Mouse (Mus musculus) kidney, adult 11 months (tissue): ENCODE data around the gene Erp27.
A peak's percentile ranks its signal among the peaks of the same experiment; 100 is the strongest.

Experiments
- DNase-seq: peaks from one replicate; pipeline ENCODE4 v3.0.0; 2022

Gene Erp27

GRCm38 (mm10) chr6:136903885-136904470 is 18.0 kb downstream of the Erp27 start:
- no peak for DNase-seq

- no peak for DNase-seq
Measured at GRCm38 (mm10) chr6:136902527-136902926, 19.5 kb downstream of the Erp27 start.

GRCm38 (mm10) chr6:136901010-136901409 is 21.0 kb downstream of the Erp27 start:
- no peak for DNase-seq

GRCm38 (mm10) chr6:136900369-136901009 is 21.5 kb downstream of the Erp27 start:
- no peak for DNase-seq

GRCm38 (mm10) chr6:136898954-136899353 is 23.0 kb downstream of the Erp27 start:
- DNase-seq = no peak

- no peak for DNase-seq
Measured at GRCm38 (mm10) chr6:136898222-136898621, 23.8 kb downstream of the Erp27 start.

GRCm38 (mm10) chr6:136897789-136898188 is 24.2 kb downstream of the Erp27 start:
- no peak for DNase-seq

- DNase-seq = peak; percentile 23
Measured at GRCm38 (mm10) chr6:136894532-136895339, 27.2 kb downstream of the Erp27 start.

GRCm38 (mm10) chr6:136892002-136892401 is 30.0 kb downstream of the Erp27 start:
- DNase-seq = no peak

- no peak for DNase-seq
Measured at GRCm38 (mm10) chr6:136889554-136889953, 32.4 kb downstream of the Erp27 start.

GRCm38 (mm10) chr6:136889067-136889466 is 32.9 kb downstream of the Erp27 start:
- DNase-seq = no peak

GRCm38 (mm10) chr6:136887854-136888253 is 34.1 kb downstream of the Erp27 start:
- peak; percentile 59 for DNase-seq

GRCm38 (mm10) chr6:136884766-136885165 is 37.2 kb downstream of the Erp27 start:
- DNase-seq = peak; percentile 47

GRCm38 (mm10) chr6:136883961-136884360 is 38.0 kb downstream of the Erp27 start:
- DNase-seq = no peak

GRCm38 (mm10) chr6:136883431-136883915 is 38.5 kb downstream of the Erp27 start:
- no peak for DNase-seq

- DNase-seq = no peak
Measured at GRCm38 (mm10) chr6:136881678-136882077, 40.3 kb downstream of the Erp27 start.

GRCm38 (mm10) chr6:136875670-136876069 is 46.3 kb downstream of the Erp27 start, which contains the start of gene Mgp:
TSS of gene Mgp (minus strand) at chr6:136875823.
- no peak for DNase-seq

- DNase-seq = no peak
Measured at GRCm38 (mm10) chr6:136874599-136874998, 47.4 kb downstream of the Erp27 start.

GRCm38 (mm10) chr6:136868921-136869320 is 53.1 kb downstream of the Erp27 start:
- DNase-seq = no peak

- DNase-seq = no peak
Measured at GRCm38 (mm10) chr6:136866150-136866549, 55.8 kb downstream of the Erp27 start.

- DNase-seq = no peak
Measured at GRCm38 (mm10) chr6:136865360-136865759, 56.6 kb downstream of the Erp27 start.

GRCm38 (mm10) chr6:136861020-136861419 is 61.0 kb downstream of the Erp27 start:
- DNase-seq = no peak

- DNase-seq = no peak
Measured at GRCm38 (mm10) chr6:136858420-136858819, 63.6 kb downstream of the Erp27 start.

- DNase-seq = peak; percentile 25
Measured at GRCm38 (mm10) chr6:136857873-136858260, 64.1 kb downstream of the Erp27 start.
